Mouse (Mus musculus) erythroblast, embryonic 14.5 days (primary cell): ENCODE measurements at regions not wholly inside any gene's neighbourhood (a gene's known extent, or its start where the extent isn't known, plus 50 kb on each side); places are given as distances from the start of the nearest gene placed in this dataset.

ENCODE experiments used
- H3K27me3 ChIP-seq: 2 replicates; pipeline ENCODE4 v1.6.1; 2012; ENCODE audit warnings: inconsistent platforms; ENCODE audit not compliant: control insufficient read depth
- H3K36me3 ChIP-seq: 2 replicates; pipeline ENCODE4 v1.6.1; 2012; ENCODE audit warnings: mild to moderate bottlenecking, inconsistent platforms; ENCODE audit not compliant: control insufficient read depth
- H3K4me1 ChIP-seq: 2 replicates; pipeline ENCODE4 v1.6.1; 2012; ENCODE audit warnings: inconsistent platforms; ENCODE audit not compliant: control insufficient read depth
- H3K4me3 ChIP-seq: replicated peaks from 2 replicates; pipeline ENCODE3; 2012; ENCODE audit warnings: moderate library complexity, mild to moderate bottlenecking, inconsistent platforms
- H3K9me3 ChIP-seq: 2 replicates; pipeline ENCODE4 v1.6.1; 2012; ENCODE audit warnings: low read length, inconsistent platforms, mixed read lengths; ENCODE audit not compliant: control insufficient read depth
- GATA1 ChIP-seq: IDR thresholded peaks from 2 replicates; pipeline ENCODE4 v1.6.1; 2012; ENCODE audit warnings: low read length, inconsistent platforms, mixed read lengths
- TAL1 ChIP-seq: IDR thresholded peaks from 3 replicates; pipeline ENCODE4 v1.6.1; 2012; ENCODE audit warnings: low read length, inconsistent platforms, mixed read lengths

- no peaks in the 10 kb centered on the region for H3K27me3 ChIP-seq
- H3K4me3 ChIP-seq, result no peak overlapping the region
- no peaks in the 10 kb centered on the region for H3K36me3 ChIP-seq
- no peak for TF ChIP-seq GATA1
- no peak for TF ChIP-seq TAL1
- no peaks in the 10 kb centered on the region for H3K9me3 ChIP-seq
- H3K4me1 ChIP-seq, result no peaks in the 10 kb centered on the region
Observed at GRCm38 (mm10) chr4:55610998-55611397, 78.7 kb upstream of the Klf4 start.

GRCm38 (mm10) chr4:55609214-55609613 is 76.9 kb upstream of the Klf4 start:
- Histone ChIP-seq H3K36me3 (no peaks in the 10 kb centered on the region), H3K9me3 (no peaks in the 10 kb centered on the region), H3K27me3 (no peaks in the 10 kb centered on the region), H3K4me1 (no peaks in the 10 kb centered on the region), H3K4me3 (no peak overlapping the region)
- TF ChIP-seq GATA1 (no peak), TAL1 (no peak)

DNA sequence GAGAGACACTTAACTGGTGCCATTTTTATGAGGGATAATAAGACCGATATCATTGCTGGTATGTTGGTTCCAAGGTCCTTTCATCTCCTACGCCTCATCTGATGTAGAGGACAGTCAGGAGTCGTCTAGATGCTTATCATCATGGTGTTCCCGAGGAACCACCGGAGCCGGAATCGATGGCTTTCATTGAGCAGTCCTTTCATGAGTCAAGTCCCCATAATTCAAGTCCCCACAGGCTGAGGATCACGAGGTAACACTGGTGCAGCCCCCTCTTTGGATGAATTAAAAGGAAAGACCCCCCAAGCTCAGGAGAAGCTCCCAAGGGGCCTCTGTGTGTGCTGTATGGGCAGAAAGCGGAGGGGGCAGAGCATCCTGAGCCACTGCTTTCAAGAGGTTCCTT is 73.3 kb upstream of the Klf4 start:
- no peak for TF ChIP-seq TAL1
- TF ChIP-seq GATA1, result peak; percentile 3; the same call in 1 of the 2 replicates
- no peaks in the 10 kb centered on the region for H3K9me3 ChIP-seq
- no peaks in the 10 kb centered on the region for H3K4me1 ChIP-seq
- no peaks in the 10 kb centered on the region for H3K36me3 ChIP-seq
- H3K27me3 ChIP-seq, result no peaks in the 10 kb centered on the region
- H3K4me3 ChIP-seq, result no peak overlapping the region

DNA sequence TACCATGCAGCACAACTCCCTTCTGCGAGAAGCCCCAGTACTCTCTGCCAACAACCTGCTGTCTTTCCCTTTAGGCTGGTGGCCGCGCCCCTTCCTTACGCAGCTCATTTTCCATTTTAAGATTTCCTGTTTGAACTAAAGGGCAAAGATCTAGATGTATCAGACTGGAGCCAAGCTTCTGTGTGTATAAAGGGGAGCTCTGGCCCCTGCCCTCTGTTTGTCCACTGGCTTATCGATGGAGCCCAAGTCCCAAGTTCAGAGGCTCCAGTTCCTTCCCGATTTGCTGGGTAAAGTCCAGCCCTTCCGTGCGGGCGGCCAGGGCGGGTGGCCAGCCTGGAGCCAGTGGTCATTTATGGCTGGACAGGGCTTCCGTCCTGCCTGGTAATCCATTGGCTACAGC is 72.6 kb upstream of the Klf4 start:
- Histone ChIP-seq H3K4me3 (no peak overlapping the region), H3K36me3 (no peaks in the 10 kb centered on the region), H3K4me1 (no peaks in the 10 kb centered on the region), H3K9me3 (no peaks in the 10 kb centered on the region), H3K27me3 (no peaks in the 10 kb centered on the region)
- TF ChIP-seq TAL1 (no peak), GATA1 (no peak)

GRCm38 (mm10) chr4:55603821-55604435 is 71.7 kb upstream of the Klf4 start:
- Histone ChIP-seq H3K9me3 (no peaks in the 10 kb centered on the region), H3K4me1 (no peaks in the 10 kb centered on the region), H3K4me3 (no peak overlapping the region), H3K27me3 (no peaks in the 10 kb centered on the region), H3K36me3 (no peaks in the 10 kb centered on the region)
- TF ChIP-seq TAL1 (no peak), GATA1 (no peak)

DNA sequence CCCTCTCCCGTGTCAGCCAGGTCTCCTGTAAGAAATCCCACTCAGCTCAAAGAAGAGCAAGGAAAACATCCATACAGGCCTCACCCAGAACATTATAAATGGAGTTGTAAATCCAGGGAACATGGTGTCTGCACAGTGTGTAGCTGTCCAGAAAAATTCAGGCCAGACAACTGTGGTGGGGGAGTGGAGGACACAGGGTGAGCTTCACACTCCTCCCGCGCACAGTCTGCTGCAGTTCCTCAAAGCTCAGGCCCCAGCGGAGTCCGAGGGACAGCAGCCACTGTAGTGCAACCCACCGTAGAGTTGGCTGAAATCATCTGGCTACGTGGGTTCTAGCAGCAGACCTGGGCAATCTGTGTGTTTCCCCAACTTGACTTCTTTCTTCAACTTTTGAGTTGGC is 62.9 kb upstream of the Klf4 start:
- no peaks in the 10 kb centered on the region for H3K9me3 ChIP-seq
- no peaks in the 10 kb centered on the region for H3K4me1 ChIP-seq
- H3K36me3 ChIP-seq, result no peaks in the 10 kb centered on the region
- H3K4me3 ChIP-seq, result no peak overlapping the region
- TF ChIP-seq GATA1 (no peak), TAL1 (no peak)
- H3K27me3 ChIP-seq, result peaks cover 3% of the 10 kb centered on the region; the same call in 1 of the 2 replicates

- peaks cover 3% of the 10 kb centered on the region; the same call in 1 of the 2 replicates for H3K27me3 ChIP-seq
- H3K4me3 ChIP-seq, result no peak overlapping the region
- TF ChIP-seq TAL1 (no peak), GATA1 (no peak)
- H3K9me3 ChIP-seq, result no peaks in the 10 kb centered on the region
- H3K36me3 ChIP-seq, result no peaks in the 10 kb centered on the region
- no peaks in the 10 kb centered on the region for H3K4me1 ChIP-seq
Observed at GRCm38 (mm10) chr4:55594699-55595098, 62.4 kb upstream of the Klf4 start.

GRCm38 (mm10) chr4:55593132-55593531 is 60.9 kb upstream of the Klf4 start:
- H3K27me3 ChIP-seq, result peaks cover 3% of the 10 kb centered on the region; the same call in 1 of the 2 replicates

DNA sequence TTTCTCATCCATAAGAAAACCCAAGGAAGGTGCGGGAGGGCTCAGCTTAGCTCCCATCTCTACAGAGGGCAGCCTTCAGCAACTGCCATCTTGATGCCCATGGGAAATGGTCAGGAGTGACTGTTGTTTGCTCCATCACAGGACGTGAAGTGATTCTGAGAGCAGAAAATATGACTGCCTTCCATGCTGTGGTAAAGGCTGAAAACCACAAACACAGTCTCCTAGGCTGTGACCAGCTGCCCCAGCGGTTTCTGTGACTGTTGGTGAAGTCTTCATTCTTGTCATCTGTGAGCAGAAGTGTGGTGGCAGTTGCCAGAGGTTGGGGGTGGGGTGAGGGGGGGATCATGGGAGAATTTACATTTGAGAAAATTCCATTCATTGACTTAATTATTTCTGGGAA is 53.9 kb upstream of the Klf4 start:
- TF ChIP-seq TAL1 (no peak), GATA1 (no peak)
- Histone ChIP-seq H3K36me3 (no peaks in the 10 kb centered on the region), H3K4me3 (no peak overlapping the region), H3K9me3 (no peaks in the 10 kb centered on the region), H3K27me3 (peaks cover 13% of the 10 kb centered on the region; the same call in 1 of the 2 replicates), H3K4me1 (no peaks in the 10 kb centered on the region)

More at GRCm38 (mm10) chr4:55593132-55593531, 60.9 kb upstream of the Klf4 start:
- TF ChIP-seq TAL1 (no peak), GATA1 (no peak)
- Histone ChIP-seq H3K4me3 (no peak overlapping the region), H3K36me3 (no peaks in the 10 kb centered on the region), H3K4me1 (no peaks in the 10 kb centered on the region), H3K9me3 (no peaks in the 10 kb centered on the region)

GRCm38 (mm10) chr4:55583589-55583988 is 51.3 kb upstream of the Klf4 start:
- Histone ChIP-seq H3K4me3 (no peak overlapping the region), H3K27me3 (peaks cover 11% of the 10 kb centered on the region; the same call in 1 of the 2 replicates), H3K4me1 (no peaks in the 10 kb centered on the region), H3K36me3 (no peaks in the 10 kb centered on the region), H3K9me3 (no peaks in the 10 kb centered on the region)
- no peak for TF ChIP-seq GATA1
- TF ChIP-seq TAL1, result no peak
